Mouse (Mus musculus): ENCODE results near the gene Hmga1b. TPM values are rescaled to one million over a fixed set of nuclear protein-coding genes. Genes with fewer than 3 reads are reported as not detected.
"Not testable (repeated sequence)": the region's sequence is repeated elsewhere in the genome, so short reads cannot be mapped to it uniquely, and the experiment has no call there.

The Hmga1b gene
- polyA plus RNA-seq, 1 experiment = 20.5 TPM

- TF ChIP-seq TAL1 (IDR thresholded peaks at IDR 0.05; ENCODE audit: low read length) (no peak), GATA1 (IDR thresholded peaks at IDR 0.05; ENCODE audit: low read length) (no peak)
- Histone ChIP-seq H3K9me3 (ENCODE audit: control insufficient read depth, low read length) (no peaks in the 10 kb centered on the region; the same call in 1 of the 2 replicates), H3K4me1 (ENCODE audit: control insufficient read depth) (peaks cover 29% of the 10 kb centered on the region), H3K27me3 (ENCODE audit: control insufficient read depth) (peaks cover 31% of the 10 kb centered on the region), H3K36me3 (ENCODE audit: control insufficient read depth) (peaks cover 29% of the 10 kb centered on the region), H3K4me3 (replicated peaks) (no peak overlapping the region)
Measured at GRCm38 (mm10) chr11:120722067-120722630, 40.4 kb upstream of the Hmga1b start.

GRCm38 (mm10) chr11:120722761-120723382 lies 39.7 kb upstream of the Hmga1b start:
- no peak overlapping the region for H3K4me3 ChIP-seq (replicated peaks)
- H3K4me1 ChIP-seq (ENCODE audit: control insufficient read depth) = peaks cover 31% of the 10 kb centered on the region
- H3K9me3 ChIP-seq (ENCODE audit: control insufficient read depth, low read length) = no peaks in the 10 kb centered on the region; the same call in 1 of the 2 replicates
- TF ChIP-seq GATA1 (IDR thresholded peaks at IDR 0.05; ENCODE audit: low read length) (no peak), TAL1 (IDR thresholded peaks at IDR 0.05; ENCODE audit: low read length) (no peak)
- H3K27me3 ChIP-seq (ENCODE audit: control insufficient read depth) = peaks cover 31% of the 10 kb centered on the region
- H3K36me3 ChIP-seq (ENCODE audit: control insufficient read depth) = peaks cover 22% of the 10 kb centered on the region

DNA sequence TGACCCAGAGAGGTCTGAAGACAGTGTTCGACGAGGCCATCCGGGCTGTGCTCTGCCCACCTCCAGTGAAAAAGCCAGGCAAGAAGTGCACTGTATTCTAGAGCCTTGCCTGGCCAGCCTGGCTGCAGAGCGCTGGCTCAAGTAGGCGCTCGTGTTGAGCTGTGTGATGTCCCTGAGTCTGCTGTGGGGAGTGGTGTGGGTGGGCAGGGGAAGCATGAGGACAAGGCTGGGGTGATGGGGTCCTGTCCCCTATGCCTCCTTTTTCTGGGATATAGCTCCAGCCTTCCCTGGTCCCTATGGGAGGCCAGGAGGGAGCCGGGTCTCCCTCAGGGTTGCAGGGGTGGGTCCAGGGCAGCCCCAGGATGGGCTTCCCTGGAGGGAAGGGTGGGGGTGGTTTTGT lies 39.1 kb upstream of the Hmga1b start:
- H3K4me3 ChIP-seq (replicated peaks) = no peak overlapping the region
- H3K36me3 ChIP-seq (ENCODE audit: control insufficient read depth) = peaks cover 16% of the 10 kb centered on the region
- H3K4me1 ChIP-seq (ENCODE audit: control insufficient read depth) = peaks cover 31% of the 10 kb centered on the region
- H3K27me3 ChIP-seq (ENCODE audit: control insufficient read depth) = peaks cover 31% of the 10 kb centered on the region
- TF ChIP-seq TAL1 (IDR thresholded peaks at IDR 0.05; ENCODE audit: low read length) (no peak), GATA1 (IDR thresholded peaks at IDR 0.05; ENCODE audit: low read length) (no peak)
- no peaks in the 10 kb centered on the region; the same call in 1 of the 2 replicates for H3K9me3 ChIP-seq (ENCODE audit: control insufficient read depth, low read length)

GRCm38 (mm10) chr11:120726243-120727168 lies 36.1 kb upstream of the Hmga1b start:
- H3K9me3 ChIP-seq (ENCODE audit: control insufficient read depth, low read length) = peaks cover 2% of the 10 kb centered on the region
- H3K4me1 ChIP-seq (ENCODE audit: control insufficient read depth) = peaks cover 26% of the 10 kb centered on the region
- peaks cover 28% of the 10 kb centered on the region for H3K27me3 ChIP-seq (ENCODE audit: control insufficient read depth)
- no peaks in the 10 kb centered on the region for H3K36me3 ChIP-seq (ENCODE audit: control insufficient read depth)
- TF ChIP-seq TAL1 (IDR thresholded peaks at IDR 0.05; ENCODE audit: low read length) = no peak
- TF ChIP-seq GATA1 (IDR thresholded peaks at IDR 0.05; ENCODE audit: low read length) = no peak
- H3K4me3 ChIP-seq (replicated peaks) = peak overlapping the region; percentile 72

- TF ChIP-seq GATA1 (IDR thresholded peaks at IDR 0.05; ENCODE audit: low read length) (no peak), TAL1 (IDR thresholded peaks at IDR 0.05; ENCODE audit: low read length) (no peak)
- Histone ChIP-seq H3K4me3 (replicated peaks) (peak within 1 kb of the TSS; percentile 72), H3K36me3 (ENCODE audit: control insufficient read depth) (no peaks in the 10 kb centered on the region), H3K4me1 (ENCODE audit: control insufficient read depth) (peaks cover 19% of the 10 kb centered on the region), H3K9me3 (ENCODE audit: control insufficient read depth, low read length) (peaks cover 3% of the 10 kb centered on the region), H3K27me3 (ENCODE audit: control insufficient read depth) (peaks cover 26% of the 10 kb centered on the region)
Measured at GRCm38 (mm10) chr11:120727169-120727527, 35.4 kb upstream of the Hmga1b start, which contains the start of gene Dcxr. Gene Dcxr, minus strand, starts transcription at chr11:120727281.

- Histone ChIP-seq H3K36me3 (ENCODE audit: control insufficient read depth) (no peaks in the 10 kb centered on the region), H3K4me3 (replicated peaks) (no peak overlapping the region), H3K4me1 (ENCODE audit: control insufficient read depth) (peaks cover 18% of the 10 kb centered on the region), H3K9me3 (ENCODE audit: control insufficient read depth, low read length) (peaks cover 3% of the 10 kb centered on the region), H3K27me3 (ENCODE audit: control insufficient read depth) (peaks cover 23% of the 10 kb centered on the region)
- TF ChIP-seq TAL1 (IDR thresholded peaks at IDR 0.05; ENCODE audit: low read length) (no peak), GATA1 (IDR thresholded peaks at IDR 0.05; ENCODE audit: low read length) (no peak)
Measured at GRCm38 (mm10) chr11:120727564-120727963, 35.0 kb upstream of the Hmga1b start.

GRCm38 (mm10) chr11:120728530-120729240 lies 33.9 kb upstream of the Hmga1b start:
- Histone ChIP-seq H3K9me3 (ENCODE audit: control insufficient read depth, low read length) (peaks cover 3% of the 10 kb centered on the region), H3K27me3 (ENCODE audit: control insufficient read depth) (peaks cover 22% of the 10 kb centered on the region), H3K4me3 (replicated peaks) (no peak overlapping the region), H3K36me3 (ENCODE audit: control insufficient read depth) (no peaks in the 10 kb centered on the region), H3K4me1 (ENCODE audit: control insufficient read depth) (peaks cover 18% of the 10 kb centered on the region)
- TF ChIP-seq GATA1 (IDR thresholded peaks at IDR 0.05; ENCODE audit: low read length) = no peak
- no peak for TF ChIP-seq TAL1 (IDR thresholded peaks at IDR 0.05; ENCODE audit: low read length)

DNA sequence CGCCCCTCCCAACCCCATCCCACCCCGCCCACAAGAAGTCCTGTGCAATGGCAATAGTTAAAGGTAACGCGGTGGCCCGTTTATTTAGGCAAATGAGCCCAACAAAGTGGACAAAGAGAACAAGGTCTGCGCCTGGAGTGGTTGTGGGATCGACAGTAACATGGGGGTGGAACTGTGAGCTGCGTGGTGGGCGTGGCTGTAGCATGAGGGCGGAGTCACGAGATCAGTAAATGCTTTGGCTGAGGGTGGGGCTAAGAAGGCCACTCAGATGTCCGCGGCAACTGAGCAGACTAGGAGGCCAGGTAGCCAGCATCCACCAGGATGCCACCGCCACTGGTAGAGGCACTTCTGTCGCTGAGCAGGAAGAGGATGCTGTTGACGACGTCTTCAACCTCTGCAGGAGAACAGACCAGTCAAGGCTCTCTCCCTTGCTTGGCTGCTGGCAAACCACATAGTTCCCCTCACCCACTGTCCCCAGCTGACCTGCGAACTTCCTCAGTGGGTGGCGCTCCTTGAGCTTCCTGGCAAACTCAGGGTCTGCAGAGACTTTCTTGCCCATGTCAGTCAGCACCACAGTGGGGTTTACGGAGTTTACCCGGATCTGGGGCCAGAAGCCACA lies 33.1 kb upstream of the Hmga1b start:
- H3K4me3 ChIP-seq (replicated peaks); H3K9me3 ChIP-seq (ENCODE audit: control insufficient read depth, low read length); H3K36me3 ChIP-seq (ENCODE audit: control insufficient read depth): not testable (repeated sequence)
- H3K4me1 ChIP-seq (ENCODE audit: control insufficient read depth) = peaks cover 18% of the 10 kb centered on the region
- peaks cover 22% of the 10 kb centered on the region for H3K27me3 ChIP-seq (ENCODE audit: control insufficient read depth)
